Mouse (Mus musculus): ENCODE data around the gene Gcnt3. TPM values are rescaled to one million over a fixed set of nuclear protein-coding genes. Genes with fewer than 3 reads are reported as not detected.

Gene Gcnt3
- 1.1 and 1.3 TPM in 2 replicates for total RNA-seq (2012; rRNA removed)

GRCm38 (mm10) chr9:70037988-70038387 is at the start of gene Gcnt3:
Gene Gcnt3 (minus strand): TSS chr9:70038088.
- TF ChIP-seq CHD2 (IDR thresholded peaks at IDR 0.05; ENCODE audit: low read depth, low read length) (no peak), HCFC1 (IDR thresholded peaks at IDR 0.05; ENCODE audit: borderline replicate concordance, insufficient read depth, low read length) (no peak), ZC3H11A (IDR thresholded peaks at IDR 0.05; ENCODE audit: borderline replicate concordance, low read depth, low read length) (no peak), MAFK (IDR thresholded peaks at IDR 0.05; ENCODE audit: insufficient read depth, low read depth, low read length) (no peak), ZNF384 (IDR thresholded peaks at IDR 0.05; ENCODE audit: low read depth, low read length) (no peak)
- in situ Hi-C loops (cut with MboI; ENCODE audit: low sequenced_read_pairs in 2 of 2, unreplicated experiment in 2 of 2) = no loop called here
- no peaks in the 10 kb centered on the region for H3K9me3 ChIP-seq (ENCODE audit: control insufficient read depth, insufficient read depth, low read depth, low read length)
- DNase-seq (ENCODE audit: low read depth, low spot score) = no peak
- H3K4me3 ChIP-seq (ENCODE audit: insufficient read depth in 1 of 2, low read depth in 1 of 2, low read length in 2 of 2, poor library complexity in 1 of 2, severe bottlenecking in 1 of 2) = no peak within 1 kb of the TSS
- H3K9ac ChIP-seq (ENCODE audit: insufficient read depth, low read depth, low read length, poor library complexity, severe bottlenecking) = no peak within 1 kb of the TSS
- no peaks in the 10 kb centered on the region for H3K36me3 ChIP-seq (ENCODE audit: control insufficient read depth, insufficient read depth, low read length, poor library complexity, severe bottlenecking)
- peaks cover 0 to 9% of the 10 kb centered on the region in 2 experiments; a peak in 2 of 4 replicates for H3K4me1 ChIP-seq (ENCODE audit: control insufficient read depth in 2 of 2, insufficient read depth in 2 of 2, low read length in 2 of 2, poor library complexity in 1 of 2)
- no peak within 1 kb of the TSS for H3K27ac ChIP-seq (ENCODE audit: insufficient read depth, low read depth, low read length, poor library complexity, severe bottlenecking)

DNA sequence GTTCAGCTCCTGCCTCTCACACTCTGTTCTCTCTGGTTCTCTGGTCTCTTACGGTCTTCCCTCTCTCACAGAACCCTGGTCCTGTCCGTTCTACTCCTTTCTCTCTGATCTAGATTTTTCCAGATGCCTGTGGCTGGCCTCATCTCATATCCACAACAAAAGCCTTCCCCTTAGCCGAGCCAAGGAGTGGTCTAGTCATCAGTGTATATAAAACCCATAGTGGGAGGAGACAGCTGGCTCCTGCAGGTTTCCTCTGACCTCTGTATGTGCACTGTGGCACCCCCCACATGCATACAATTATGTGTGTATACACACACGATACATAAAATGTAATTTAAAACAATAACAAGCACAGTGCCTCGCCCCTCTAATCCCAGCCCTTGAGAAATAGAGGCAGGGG is 49.5 kb upstream of the Gcnt3 start:
- in situ Hi-C loops (cut with MboI; ENCODE audit: low sequenced_read_pairs in 2 of 2, unreplicated experiment in 2 of 2) = no loop called here
- DNase-seq (ENCODE audit: low read depth, low spot score) = peak; percentile 69
- Histone ChIP-seq H3K9me3 (ENCODE audit: control insufficient read depth, insufficient read depth, low read depth, low read length) (no peaks in the 10 kb centered on the region), H3K27ac (ENCODE audit: insufficient read depth, low read depth, low read length, poor library complexity, severe bottlenecking) (peak overlapping the region; percentile 56; the same call in 1 of the 2 replicates), H3K36me3 (ENCODE audit: control insufficient read depth, insufficient read depth, low read length, poor library complexity, severe bottlenecking) (no peaks in the 10 kb centered on the region), H3K9ac (ENCODE audit: insufficient read depth, low read depth, low read length, poor library complexity, severe bottlenecking) (no peak overlapping the region; the same call in 1 of the 2 replicates), H3K4me3 (ENCODE audit: insufficient read depth in 1 of 2, low read depth in 1 of 2, low read length in 2 of 2, poor library complexity in 1 of 2, severe bottlenecking in 1 of 2) (no peak overlapping the region), H3K4me1 (ENCODE audit: control insufficient read depth in 2 of 2, insufficient read depth in 2 of 2, low read length in 2 of 2, poor library complexity in 1 of 2) (peaks cover 3 to 23% of the 10 kb centered on the region in 2 experiments; a peak in 3 of 4 replicates)
- TF ChIP-seq HCFC1 (IDR thresholded peaks at IDR 0.05; ENCODE audit: borderline replicate concordance, insufficient read depth, low read length) (no peak), ZNF384 (IDR thresholded peaks at IDR 0.05; ENCODE audit: low read depth, low read length) (no peak)

DNA sequence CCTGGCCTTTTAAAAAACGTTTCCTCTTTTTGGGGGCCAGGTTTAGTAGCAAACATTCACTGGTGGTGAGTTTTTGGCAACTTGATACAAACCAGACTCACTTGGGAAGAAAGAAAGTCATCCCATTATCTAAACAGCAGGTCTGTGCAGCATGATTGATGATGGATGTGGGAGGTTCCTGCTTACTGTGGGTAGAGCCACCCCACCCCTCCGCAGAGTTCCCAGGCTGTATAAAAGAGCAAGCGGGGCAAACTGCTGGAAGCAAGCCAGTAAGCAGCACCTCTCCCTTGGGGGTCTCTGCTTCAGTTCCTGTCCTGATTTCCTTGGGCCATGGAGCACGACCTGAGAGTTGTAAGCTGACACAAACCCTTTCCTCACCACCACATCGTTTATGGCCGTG is 48.2 kb upstream of the Gcnt3 start:
- H3K9me3 ChIP-seq (ENCODE audit: control insufficient read depth, insufficient read depth, low read depth, low read length) = no peaks in the 10 kb centered on the region
- H3K36me3 ChIP-seq (ENCODE audit: control insufficient read depth, insufficient read depth, low read length, poor library complexity, severe bottlenecking) = no peaks in the 10 kb centered on the region
- no peak overlapping the region; the same call in 1 of the 2 replicates for H3K27ac ChIP-seq (ENCODE audit: insufficient read depth, low read depth, low read length, poor library complexity, severe bottlenecking)
- DNase-seq (ENCODE audit: low read depth, low spot score) = no peak
- H3K9ac ChIP-seq (ENCODE audit: insufficient read depth, low read depth, low read length, poor library complexity, severe bottlenecking) = no peak overlapping the region
- H3K4me3 ChIP-seq (ENCODE audit: insufficient read depth in 1 of 2, low read depth in 1 of 2, low read length in 2 of 2, poor library complexity in 1 of 2, severe bottlenecking in 1 of 2) = no peak overlapping the region
- H3K4me1 ChIP-seq (ENCODE audit: control insufficient read depth in 2 of 2, insufficient read depth in 2 of 2, low read length in 2 of 2, poor library complexity in 1 of 2) = peaks cover 3 to 30% of the 10 kb centered on the region in 2 experiments
- no peak for TF ChIP-seq HCFC1 (IDR thresholded peaks at IDR 0.05; ENCODE audit: borderline replicate concordance, insufficient read depth, low read length)
- TF ChIP-seq MAFK (IDR thresholded peaks at IDR 0.05; ENCODE audit: insufficient read depth, low read depth, low read length) = no peak
- no peak for TF ChIP-seq CHD2 (IDR thresholded peaks at IDR 0.05; ENCODE audit: low read depth, low read length)
- TF ChIP-seq ZNF384 (IDR thresholded peaks at IDR 0.05; ENCODE audit: low read depth, low read length) = no peak
- TF ChIP-seq ZC3H11A (IDR thresholded peaks at IDR 0.05; ENCODE audit: borderline replicate concordance, low read depth, low read length) = no peak
- in situ Hi-C loops (cut with MboI; ENCODE audit: low sequenced_read_pairs in 2 of 2, unreplicated experiment in 2 of 2) = no loop called here

DNA sequence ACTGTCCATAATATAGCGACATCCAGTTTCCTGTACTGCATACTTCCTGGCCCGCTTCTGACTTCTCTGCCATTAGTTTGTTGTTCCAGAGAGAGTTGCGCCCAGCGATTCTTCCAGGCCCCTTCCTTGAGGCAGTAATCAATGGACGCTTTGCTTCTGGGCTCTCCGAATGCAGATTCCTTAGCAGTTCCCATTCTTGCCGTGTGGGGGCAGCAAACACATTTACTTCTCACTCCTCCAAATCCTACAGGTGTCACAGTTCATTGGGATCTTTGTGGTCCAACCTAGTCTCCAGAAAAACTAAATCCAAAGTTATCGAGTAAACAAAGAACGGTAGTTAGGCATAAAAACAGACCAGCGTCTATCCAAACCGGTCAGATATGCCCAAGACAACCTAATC is 46.2 kb upstream of the Gcnt3 start:
- Histone ChIP-seq H3K4me1 (ENCODE audit: control insufficient read depth in 2 of 2, insufficient read depth in 2 of 2, low read length in 2 of 2, poor library complexity in 1 of 2) (peaks cover 3 to 30% of the 10 kb centered on the region in 2 experiments), H3K9ac (ENCODE audit: insufficient read depth, low read depth, low read length, poor library complexity, severe bottlenecking) (no peak overlapping the region), H3K4me3 (ENCODE audit: insufficient read depth in 1 of 2, low read depth in 1 of 2, low read length in 2 of 2, poor library complexity in 1 of 2, severe bottlenecking in 1 of 2) (no peak overlapping the region), H3K36me3 (ENCODE audit: control insufficient read depth, insufficient read depth, low read length, poor library complexity, severe bottlenecking) (no peaks in the 10 kb centered on the region), H3K27ac (ENCODE audit: insufficient read depth, low read depth, low read length, poor library complexity, severe bottlenecking) (no peak overlapping the region), H3K9me3 (ENCODE audit: control insufficient read depth, insufficient read depth, low read depth, low read length) (no peaks in the 10 kb centered on the region)
- peak; percentile 78 for DNase-seq (ENCODE audit: low read depth, low spot score)
- in situ Hi-C loops (cut with MboI; ENCODE audit: low sequenced_read_pairs in 2 of 2, unreplicated experiment in 2 of 2) = no loop called here
- TF ChIP-seq ZC3H11A (IDR thresholded peaks at IDR 0.05; ENCODE audit: borderline replicate concordance, low read depth, low read length) = peak; percentile 12; the same call in 1 of the 2 replicates
- no peak for TF ChIP-seq HCFC1 (IDR thresholded peaks at IDR 0.05; ENCODE audit: borderline replicate concordance, insufficient read depth, low read length)
